Mouse (Mus musculus): ENCODE measurements at regions not wholly inside any gene's neighbourhood (a gene's known extent, or its start where the extent isn't known, plus 50 kb on each side); places are given as distances from the start of the nearest gene placed in this dataset.

DNA sequence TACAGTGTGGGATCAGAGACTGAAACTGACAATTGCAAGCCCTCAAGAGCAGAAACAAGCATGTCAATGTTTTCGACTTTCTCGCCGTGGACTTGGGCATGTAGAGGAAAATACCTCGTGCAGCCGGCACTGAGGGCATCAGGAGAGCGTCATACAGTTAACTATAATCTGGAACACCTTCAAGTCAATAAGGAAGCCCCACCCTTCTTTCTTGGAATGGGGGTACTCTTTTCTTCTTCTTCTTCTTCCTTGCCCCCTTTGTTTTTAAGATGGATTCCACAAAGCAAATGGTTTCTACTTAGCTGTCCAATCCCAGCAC, 452.5 kb downstream of the Wdr11 start:
- Histone ChIP-seq H3K4me1 (ENCODE audit: control insufficient read depth, insufficient read depth, low read length) (no peaks in the 10 kb centered on the region), H3K4me3 (ENCODE audit: insufficient read depth, low read length) (no peak overlapping the region), H3K27ac (ENCODE audit: insufficient read depth, low read length) (no peak overlapping the region)
- TF ChIP-seq POLR2A (IDR thresholded peaks at IDR 0.05; ENCODE audit: extremely low read depth, insufficient read depth, low read length) (no peak), CTCF (IDR thresholded peaks at IDR 0.05; ENCODE audit: extremely low read depth, insufficient read depth, low read length) (no peak)

DNA sequence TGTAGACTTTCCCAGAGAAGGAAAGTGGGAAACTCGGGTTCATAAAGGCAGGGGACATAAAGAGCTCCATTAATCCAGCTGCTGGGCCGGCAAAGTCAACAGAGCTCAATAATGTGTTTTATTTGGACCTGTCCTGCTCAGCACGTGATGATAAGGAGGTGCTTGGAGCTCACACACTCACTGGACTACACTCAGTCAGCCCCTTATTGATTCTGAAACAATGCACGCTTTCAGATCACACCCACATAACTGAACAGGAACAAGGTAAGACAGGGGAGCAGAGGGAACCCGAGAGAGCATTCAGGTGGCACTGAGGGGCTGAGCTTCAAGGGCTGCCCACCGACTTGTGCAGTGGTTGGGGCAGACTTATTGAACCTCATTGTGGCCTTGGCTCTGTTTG, 452.9 kb downstream of the Wdr11 start:
- TF ChIP-seq CTCF (IDR thresholded peaks at IDR 0.05; ENCODE audit: extremely low read depth, insufficient read depth, low read length) (no peak), POLR2A (IDR thresholded peaks at IDR 0.05; ENCODE audit: extremely low read depth, insufficient read depth, low read length) (no peak)
- Histone ChIP-seq H3K4me3 (ENCODE audit: insufficient read depth, low read length) (no peak overlapping the region), H3K27ac (ENCODE audit: insufficient read depth, low read length) (no peak overlapping the region), H3K4me1 (ENCODE audit: control insufficient read depth, insufficient read depth, low read length) (no peaks in the 10 kb centered on the region)

DNA sequence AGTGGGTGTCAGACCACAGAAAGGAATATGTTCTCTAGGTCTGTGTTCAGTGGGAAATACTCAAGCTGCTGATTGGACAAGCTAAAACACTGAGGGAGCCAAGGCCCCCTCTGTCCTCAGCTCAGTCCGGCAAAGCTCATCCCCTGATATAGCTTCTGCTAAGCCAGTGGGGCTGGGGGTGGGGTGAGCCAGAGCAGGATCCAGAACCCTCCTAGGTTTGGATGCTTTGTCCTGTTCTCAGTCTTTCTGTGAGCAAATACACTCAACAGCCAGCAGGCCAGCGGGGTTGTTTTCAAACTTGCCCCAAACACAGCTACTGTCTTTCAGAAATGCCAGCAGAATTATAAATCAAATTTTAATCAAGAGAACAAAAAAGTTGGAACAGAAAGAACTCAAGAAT, 454.4 kb downstream of the Wdr11 start:
- Histone ChIP-seq H3K4me3 (ENCODE audit: insufficient read depth, low read length) (no peak overlapping the region), H3K27ac (ENCODE audit: insufficient read depth, low read length) (no peak overlapping the region), H3K4me1 (ENCODE audit: control insufficient read depth, insufficient read depth, low read length) (no peaks in the 10 kb centered on the region; the same call in 1 of the 2 replicates)
- TF ChIP-seq CTCF (IDR thresholded peaks at IDR 0.05; ENCODE audit: extremely low read depth, insufficient read depth, low read length), result no peak
- no peak for TF ChIP-seq POLR2A (IDR thresholded peaks at IDR 0.05; ENCODE audit: extremely low read depth, insufficient read depth, low read length)

DNA sequence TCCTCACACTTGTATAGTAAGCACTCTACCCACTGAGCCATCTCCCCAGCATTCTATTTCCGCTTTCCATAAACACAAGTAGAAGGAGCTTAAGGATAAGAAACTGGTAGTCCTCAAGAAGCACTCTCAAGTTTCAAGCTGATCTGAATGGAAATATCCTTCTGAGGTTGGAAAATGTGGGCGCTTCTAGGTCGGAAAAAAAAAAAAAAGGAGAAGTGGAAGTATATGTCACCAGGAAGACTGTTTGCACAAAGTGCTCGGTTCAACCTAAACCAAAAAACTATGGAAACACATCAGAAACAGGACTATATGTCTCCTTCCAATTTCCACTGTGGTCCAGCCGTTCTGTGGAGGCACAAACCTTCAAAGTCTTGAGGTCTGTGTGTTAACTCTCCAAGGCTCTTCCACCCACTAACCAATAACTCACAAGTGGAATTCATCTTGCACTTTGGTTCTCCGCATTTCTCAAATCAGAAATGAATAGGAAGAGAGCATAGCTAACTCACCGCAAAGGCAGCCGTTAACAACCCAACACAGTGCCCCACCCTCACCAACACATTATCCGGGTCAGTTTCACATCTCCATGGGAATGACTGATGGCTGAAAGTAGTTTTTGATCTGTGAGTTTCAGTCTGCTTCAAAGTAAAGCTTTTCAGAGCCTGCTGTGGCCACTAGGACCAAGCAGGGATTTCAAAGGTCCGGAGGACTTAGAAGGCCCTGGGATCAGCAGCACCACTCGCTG, 455.8 kb downstream of the Wdr11 start:
- TF ChIP-seq POLR2A (IDR thresholded peaks at IDR 0.05; ENCODE audit: extremely low read depth, insufficient read depth, low read length) (no peak), CTCF (IDR thresholded peaks at IDR 0.05; ENCODE audit: extremely low read depth, insufficient read depth, low read length) (no peak)
- Histone ChIP-seq H3K4me1 (ENCODE audit: control insufficient read depth, insufficient read depth, low read length) (no peaks in the 10 kb centered on the region; the same call in 1 of the 2 replicates), H3K4me3 (ENCODE audit: insufficient read depth, low read length) (no peak overlapping the region), H3K27ac (ENCODE audit: insufficient read depth, low read length) (no peak overlapping the region)

DNA sequence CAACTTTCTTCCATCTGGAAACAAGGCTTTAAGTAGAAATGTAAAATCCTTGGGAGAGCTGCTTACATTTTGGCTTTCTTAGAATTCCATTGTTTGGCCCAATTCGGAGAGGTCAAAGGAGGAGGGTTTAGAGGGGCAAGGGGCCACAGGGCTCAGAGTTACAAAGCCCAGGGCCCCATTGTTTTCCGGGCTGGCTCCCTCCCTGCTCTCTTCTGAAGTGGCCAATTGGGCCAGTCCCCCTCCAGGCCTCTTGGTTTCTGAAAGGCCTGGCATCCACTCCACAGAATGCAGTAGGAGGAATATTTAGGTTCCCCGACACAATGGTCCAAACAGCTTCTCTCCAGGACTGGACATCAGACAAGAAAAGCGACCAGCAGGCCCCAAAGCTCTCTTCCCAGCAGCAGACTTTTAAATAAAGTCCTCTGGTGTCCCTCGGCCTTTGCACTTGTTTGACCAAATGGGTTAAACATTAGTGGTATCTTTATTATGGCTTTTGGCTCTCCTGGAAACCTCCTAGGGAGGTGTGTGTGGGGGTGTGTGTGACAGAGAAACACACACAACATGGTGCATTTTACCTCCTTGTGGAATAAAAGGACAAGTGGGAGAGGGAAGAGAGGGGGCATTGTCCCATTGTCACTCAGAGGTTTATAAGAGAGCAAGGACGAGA, 456.6 kb downstream of the Wdr11 start:
- H3K4me1 ChIP-seq (ENCODE audit: control insufficient read depth, insufficient read depth, low read length), result no peaks in the 10 kb centered on the region; the same call in 1 of the 2 replicates
- TF ChIP-seq CTCF (IDR thresholded peaks at IDR 0.05; ENCODE audit: extremely low read depth, insufficient read depth, low read length), result no peak
- TF ChIP-seq POLR2A (IDR thresholded peaks at IDR 0.05; ENCODE audit: extremely low read depth, insufficient read depth, low read length), result no peak
- no peak overlapping the region for H3K4me3 ChIP-seq (ENCODE audit: insufficient read depth, low read length)
- no peak overlapping the region for H3K27ac ChIP-seq (ENCODE audit: insufficient read depth, low read length)

DNA sequence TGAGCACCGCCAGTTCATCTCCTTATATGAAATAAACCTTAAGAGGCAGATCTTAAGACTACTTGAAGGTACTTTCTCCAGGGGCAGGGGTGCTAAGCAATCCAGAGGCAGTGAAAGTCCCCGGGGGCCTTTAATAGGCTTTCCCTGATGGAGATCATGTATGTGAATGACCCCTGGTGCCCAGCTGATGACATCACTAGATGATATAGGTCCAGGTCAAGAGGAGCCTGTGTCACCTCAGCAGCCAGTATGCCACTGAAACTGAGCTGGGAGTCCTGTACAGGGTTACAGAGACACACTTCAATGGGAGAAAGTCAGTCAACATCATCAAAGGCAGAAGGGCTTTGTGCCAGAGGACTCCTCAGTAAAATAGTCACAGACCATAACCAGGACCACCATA, 457.8 kb downstream of the Wdr11 start:
- no peak for TF ChIP-seq CTCF (IDR thresholded peaks at IDR 0.05; ENCODE audit: extremely low read depth, insufficient read depth, low read length)
- no peak for TF ChIP-seq POLR2A (IDR thresholded peaks at IDR 0.05; ENCODE audit: extremely low read depth, insufficient read depth, low read length)
- Histone ChIP-seq H3K27ac (ENCODE audit: insufficient read depth, low read length) (no peak overlapping the region), H3K4me3 (ENCODE audit: insufficient read depth, low read length) (no peak overlapping the region), H3K4me1 (ENCODE audit: control insufficient read depth, insufficient read depth, low read length) (no peaks in the 10 kb centered on the region; the same call in 1 of the 2 replicates)

DNA sequence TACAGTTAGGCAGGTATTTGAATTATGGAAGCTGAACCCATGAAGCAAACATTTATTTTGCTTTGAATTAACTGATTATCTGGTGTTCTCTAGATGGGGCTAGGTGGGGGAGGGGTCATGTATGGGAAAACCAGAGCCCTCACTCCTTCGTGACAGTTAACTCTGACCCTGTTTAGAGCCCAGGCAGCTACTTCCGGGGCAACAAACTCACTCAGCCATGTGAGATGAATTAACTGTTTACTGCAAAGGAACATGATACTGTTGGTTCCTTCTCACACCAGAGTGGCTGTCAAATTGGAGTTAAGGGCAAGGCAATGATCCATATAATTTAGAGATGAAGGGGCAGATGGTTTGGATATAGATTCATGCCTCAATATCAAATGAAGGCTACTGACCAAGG, 458.5 kb downstream of the Wdr11 start:
- Histone ChIP-seq H3K4me3 (ENCODE audit: insufficient read depth, low read length) (no peak overlapping the region), H3K27ac (ENCODE audit: insufficient read depth, low read length) (no peak overlapping the region), H3K4me1 (ENCODE audit: control insufficient read depth, insufficient read depth, low read length) (no peaks in the 10 kb centered on the region; the same call in 1 of the 2 replicates)
- TF ChIP-seq CTCF (IDR thresholded peaks at IDR 0.05; ENCODE audit: extremely low read depth, insufficient read depth, low read length), result no peak
- no peak for TF ChIP-seq POLR2A (IDR thresholded peaks at IDR 0.05; ENCODE audit: extremely low read depth, insufficient read depth, low read length)

DNA sequence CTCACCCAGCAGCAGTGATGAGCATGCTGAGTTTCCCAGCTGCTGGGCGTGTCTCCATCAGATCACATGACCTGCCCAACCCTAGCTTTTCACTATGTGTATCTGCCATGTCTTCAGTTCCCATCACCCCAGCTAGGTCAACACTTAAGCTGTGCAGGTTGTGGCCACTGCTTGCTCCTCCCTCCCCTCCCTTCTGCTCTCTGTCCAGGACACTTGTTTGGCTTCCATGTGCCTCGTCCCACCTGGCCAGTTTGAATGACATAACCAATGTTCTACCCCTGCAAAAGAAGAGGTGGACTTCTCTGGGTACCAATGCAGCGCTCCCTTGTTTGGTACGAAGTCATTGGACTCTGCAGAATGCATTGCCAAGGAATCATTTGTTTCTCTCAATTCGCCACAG, 460.7 kb downstream of the Wdr11 start:
- Histone ChIP-seq H3K27ac (ENCODE audit: insufficient read depth, low read length) (no peak overlapping the region), H3K4me1 (ENCODE audit: control insufficient read depth, insufficient read depth, low read length) (no peaks in the 10 kb centered on the region; the same call in 1 of the 2 replicates), H3K4me3 (ENCODE audit: insufficient read depth, low read length) (no peak overlapping the region)
- no peak for TF ChIP-seq POLR2A (IDR thresholded peaks at IDR 0.05; ENCODE audit: extremely low read depth, insufficient read depth, low read length)
- TF ChIP-seq CTCF (IDR thresholded peaks at IDR 0.05; ENCODE audit: extremely low read depth, insufficient read depth, low read length), result no peak

DNA sequence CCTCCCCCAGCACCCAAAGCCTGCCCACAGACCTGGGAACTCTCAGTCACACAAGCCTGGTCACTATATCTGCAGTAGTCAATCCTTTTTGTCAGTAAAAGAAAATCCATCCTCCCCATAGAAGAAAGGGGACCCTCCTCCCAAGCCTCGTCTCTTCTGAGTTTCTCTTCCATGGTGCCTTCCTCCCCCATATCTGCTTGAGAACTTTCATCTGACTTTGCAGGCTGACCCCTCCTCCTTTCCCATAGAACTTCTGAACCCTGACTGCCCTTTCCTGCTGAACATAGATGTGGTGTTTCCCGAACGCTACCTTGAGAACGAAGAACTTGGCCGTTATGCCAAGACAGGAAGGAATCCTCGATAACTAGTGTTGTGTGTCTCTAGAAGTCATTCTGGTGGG, 462.5 kb downstream of the Ate1 start:
- H3K4me3 ChIP-seq (ENCODE audit: insufficient read depth, low read length), result no peak overlapping the region
- TF ChIP-seq POLR2A (IDR thresholded peaks at IDR 0.05; ENCODE audit: extremely low read depth, insufficient read depth, low read length) (no peak), CTCF (IDR thresholded peaks at IDR 0.05; ENCODE audit: extremely low read depth, insufficient read depth, low read length) (no peak)
- no peaks in the 10 kb centered on the region for H3K4me1 ChIP-seq (ENCODE audit: control insufficient read depth, insufficient read depth, low read length)
- no peak overlapping the region for H3K27ac ChIP-seq (ENCODE audit: insufficient read depth, low read length)

DNA sequence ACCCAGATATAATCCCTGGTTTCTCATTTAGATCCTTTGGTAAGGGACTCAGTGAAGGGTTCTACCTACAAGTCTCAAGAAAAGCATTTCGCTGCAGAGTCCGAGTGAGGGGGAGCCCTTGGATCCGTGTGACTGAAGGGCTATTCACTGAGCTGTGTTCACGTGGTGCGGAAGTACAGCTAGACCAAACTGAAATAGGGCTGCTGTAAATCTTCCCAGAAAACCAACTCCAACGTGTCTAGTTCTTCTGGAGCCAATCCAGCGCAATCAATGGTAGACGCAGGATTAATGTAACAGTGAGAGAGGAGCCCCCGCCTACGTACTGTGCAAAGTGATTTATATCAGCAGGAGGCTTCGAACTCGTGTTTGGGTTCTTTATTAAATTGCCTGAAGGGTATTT, 461.9 kb downstream of the Ate1 start:
- no peak overlapping the region for H3K4me3 ChIP-seq (ENCODE audit: insufficient read depth, low read length)
- no peak for TF ChIP-seq CTCF (IDR thresholded peaks at IDR 0.05; ENCODE audit: extremely low read depth, insufficient read depth, low read length)
- no peak for TF ChIP-seq POLR2A (IDR thresholded peaks at IDR 0.05; ENCODE audit: extremely low read depth, insufficient read depth, low read length)
- H3K27ac ChIP-seq (ENCODE audit: insufficient read depth, low read length), result no peak overlapping the region
- no peaks in the 10 kb centered on the region for H3K4me1 ChIP-seq (ENCODE audit: control insufficient read depth, insufficient read depth, low read length)

All from cortical plate, adult 2 months (tissue).